Mouse (Mus musculus) bone marrow macrophage, adult 2 months (primary cell): ENCODE results near the gene Lrr1.

Experiments
- CTCF ChIP-seq: IDR thresholded peaks from 2 replicates; pipeline ENCODE4 v1.5.1; 2012; ENCODE audit warnings: low read depth, mild to moderate bottlenecking, low read length, moderate library complexity
- POLR2A ChIP-seq: IDR thresholded peaks from 2 replicates; pipeline ENCODE4 v1.6.1; 2012; ENCODE audit warnings: mild to moderate bottlenecking, low read depth, low read length, borderline replicate concordance

DNA sequence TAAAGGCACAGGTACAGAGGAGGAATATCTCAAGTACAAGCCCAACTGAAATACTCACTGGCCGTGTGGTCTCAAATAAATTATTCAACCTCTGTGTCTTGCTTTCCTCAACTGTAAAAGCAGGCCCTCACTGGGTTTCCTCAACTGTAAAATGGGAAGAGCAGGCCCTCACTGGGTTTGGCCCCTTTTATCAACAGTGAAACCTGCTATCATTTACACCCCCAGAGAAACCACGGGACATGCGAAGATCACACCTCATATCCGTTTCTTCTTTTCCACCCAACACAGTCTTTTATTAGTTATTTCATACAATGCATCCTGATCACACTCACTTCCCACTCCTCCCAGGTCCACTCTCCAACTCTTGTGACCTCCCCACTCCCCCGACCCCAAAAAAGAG is 43.5 kb upstream of the Lrr1 start:
- TF ChIP-seq POLR2A (no peak), CTCF (no peak)
